Mouse (Mus musculus) hindbrain, embryonic 13.5 days (tissue): Measurements from ENCODE around the gene Ugt1a7c. TPM values are rescaled to one million over a fixed set of nuclear protein-coding genes. Genes with fewer than 3 reads are reported as not detected.

Experiments used
- ATAC-seq: fragments of 200-750 bp; cut with Nextera tagmentation; 2 replicates; pipeline ENCODE4 v1.8.0; 2017; ENCODE audit warnings: moderate TSS enrichment; ENCODE audit not compliant: low FRiP score
- H3K27ac ChIP-seq: fragments of 300-500 bp; sonication (generic); 2 replicates; pipeline ENCODE4 v1.5.1; 2015; ENCODE audit warnings: inconsistent platforms, mild to moderate bottlenecking, moderate library complexity
- H3K27me3 ChIP-seq: fragments of 300-500 bp; sonication (generic); 2 replicates; pipeline ENCODE4 v1.6.1; 2015; ENCODE audit warnings: mild to moderate bottlenecking, inconsistent platforms
- H3K36me3 ChIP-seq: fragments of 300-500 bp; sonication (generic); 2 replicates; pipeline ENCODE4 v1.6.1; 2015; ENCODE audit warnings: mild to moderate bottlenecking, inconsistent platforms
- H3K4me1 ChIP-seq: fragments of 300-500 bp; sonication (generic); replicated peaks from 2 replicates; pipeline ENCODE4 v1.6.1; 2015; ENCODE audit warnings: inconsistent platforms
- H3K4me2 ChIP-seq: fragments of 300-500 bp; sonication (generic); 2 replicates; pipeline ENCODE4 v1.6.1; 2015; ENCODE audit warnings: inconsistent platforms, mild to moderate bottlenecking, moderate library complexity
- H3K4me3 ChIP-seq: fragments of 300-500 bp; sonication (generic); 2 replicates; pipeline ENCODE4 v1.5.1; 2015; ENCODE audit warnings: mild to moderate bottlenecking, inconsistent platforms
- H3K9ac ChIP-seq: fragments of 300-500 bp; sonication (generic); 2 replicates; pipeline ENCODE4 v1.6.1; 2015; ENCODE audit warnings: mild to moderate bottlenecking, inconsistent platforms
- H3K9me3 ChIP-seq: fragments of 300-500 bp; sonication (generic); 2 replicates; pipeline ENCODE4 v1.6.1; 2016; ENCODE audit warnings: inconsistent platforms
- WGBS: fragments of 180-500 bp; shearing (Covaris S2); methylation state at CpG from one replicate; pipeline ENCODE4 v1.1.7; 2015; 5-methylcytosine and 5-hydroxymethylcytosine counted together
- polyA plus RNA-seq: library from polyadenylated mRNA; unstranded; fragments of >200 nt; fragmentation: Nextera tagmentation; extraction: Ambion mirVana; gene quantifications from 2 replicates; pipeline ENCODE4 v1.2.1, GENCODE M21; 2015

Ugt1a7c gene
- polyA plus RNA-seq, 1 experiment from 2014 or later: 2.1 TPM

GRCm38 (mm10) chr1:88263778-88264177, 168.9 kb downstream of the Ugt1a7c start:
- no peak overlapping the region for H3K9ac ChIP-seq
- H3K4me3 ChIP-seq: no peak overlapping the region
- peaks cover 18% of the 10 kb centered on the region for H3K4me1 ChIP-seq
- 92% methylated on average over 5 of the region's 5 CpGs for WGBS
- H3K9me3 ChIP-seq: no peaks in the 10 kb centered on the region
- H3K4me2 ChIP-seq: no peak overlapping the region
- H3K27ac ChIP-seq: no peak overlapping the region
- ATAC-seq: no peak
- no peaks in the 10 kb centered on the region for H3K27me3 ChIP-seq
- H3K36me3 ChIP-seq: peaks cover 96% of the 10 kb centered on the region

- 92% methylated on average over 7 of the region's 7 CpGs for WGBS
Measured at GRCm38 (mm10) chr1:88264237-88264868, 169.5 kb downstream of the Ugt1a7c start.

GRCm38 (mm10) chr1:88264869-88265240, 170.0 kb downstream of the Ugt1a7c start:
- peaks cover 100% of the 10 kb centered on the region for H3K36me3 ChIP-seq
- no peaks in the 10 kb centered on the region for H3K27me3 ChIP-seq
- no peak overlapping the region for H3K4me2 ChIP-seq
- H3K9me3 ChIP-seq: no peaks in the 10 kb centered on the region
- H3K27ac ChIP-seq: no peak overlapping the region
- WGBS: 78% methylated on average over 4 of the region's 4 CpGs
- H3K4me3 ChIP-seq: no peak overlapping the region
- no peak overlapping the region for H3K9ac ChIP-seq
- H3K4me1 ChIP-seq: peaks cover 10% of the 10 kb centered on the region
- no peak for ATAC-seq

More at GRCm38 (mm10) chr1:88264237-88264868, 169.5 kb downstream of the Ugt1a7c start:
- H3K27me3 ChIP-seq: no peaks in the 10 kb centered on the region
- no peak overlapping the region for H3K4me2 ChIP-seq
- H3K9ac ChIP-seq: no peak overlapping the region
- no peaks in the 10 kb centered on the region for H3K9me3 ChIP-seq
- H3K4me3 ChIP-seq: no peak overlapping the region
- H3K4me1 ChIP-seq: peaks cover 15% of the 10 kb centered on the region
- no peak for ATAC-seq
- H3K36me3 ChIP-seq: peaks cover 100% of the 10 kb centered on the region
- H3K27ac ChIP-seq: no peak overlapping the region

GRCm38 (mm10) chr1:88266123-88266522, 171.3 kb downstream of the Ugt1a7c start:
- Histone ChIP-seq H3K9me3 (no peaks in the 10 kb centered on the region), H3K36me3 (peaks cover 90% of the 10 kb centered on the region), H3K4me3 (no peak overlapping the region), H3K9ac (no peak overlapping the region), H3K27me3 (no peaks in the 10 kb centered on the region), H3K27ac (no peak overlapping the region), H3K4me1 (peaks cover 5% of the 10 kb centered on the region), H3K4me2 (no peak overlapping the region)
- WGBS: 91% methylated on average over 13 of the region's 13 CpGs
- no peak for ATAC-seq

- no peak overlapping the region for H3K9ac ChIP-seq
- no peak overlapping the region for H3K4me3 ChIP-seq
- no peak overlapping the region for H3K4me2 ChIP-seq
- no peak overlapping the region for H3K27ac ChIP-seq
- no peaks in the 10 kb centered on the region for H3K27me3 ChIP-seq
- H3K9me3 ChIP-seq: no peaks in the 10 kb centered on the region
- H3K4me1 ChIP-seq: peaks cover 2% of the 10 kb centered on the region; the same call in 1 of the 2 replicates
- no peak for ATAC-seq
- WGBS: 95% methylated on average over 6 of the region's 6 CpGs
- H3K36me3 ChIP-seq: peaks cover 86% of the 10 kb centered on the region
Measured at GRCm38 (mm10) chr1:88267489-88267888, 172.6 kb downstream of the Ugt1a7c start.

GRCm38 (mm10) chr1:88268070-88268469, 173.2 kb downstream of the Ugt1a7c start:
- 89% methylated on average over 6 of the region's 6 CpGs for WGBS
- Histone ChIP-seq H3K27ac (no peak overlapping the region), H3K27me3 (no peaks in the 10 kb centered on the region), H3K9me3 (no peaks in the 10 kb centered on the region), H3K36me3 (peaks cover 85% of the 10 kb centered on the region), H3K4me3 (no peak overlapping the region), H3K9ac (no peak overlapping the region), H3K4me1 (no peaks in the 10 kb centered on the region), H3K4me2 (no peak overlapping the region)
- no peak for ATAC-seq

Other genes starting within 250 kb of the Ugt1a7c start
- gene Dgkd, start 241.8 kb upstream of the Ugt1a7c start, polyA plus RNA-seq: 42.7 and 44.7 TPM in 2 replicates
- 26.5 and 26.6 TPM in 2 replicates for gene Usp40, start 86.5 kb upstream of the Ugt1a7c start, polyA plus RNA-seq
- gene Ugt1a10, start 39.7 kb upstream of the Ugt1a7c start, polyA plus RNA-seq: not detected in 2 replicates
- gene Ugt1a9, start 24.3 kb upstream of the Ugt1a7c start, polyA plus RNA-seq: not detected in 2 replicates
- gene Ugt1a8, start 7.2 kb upstream of the Ugt1a7c start, polyA plus RNA-seq: not detected in 2 replicates
- gene Ugt1a6b, start 8.2 kb downstream of the Ugt1a7c start, polyA plus RNA-seq: 0.54 and 2.2 TPM in 2 replicates
- gene Ugt1a6a, start 39.7 kb downstream of the Ugt1a7c start, polyA plus RNA-seq: 2.3 and 3.4 TPM in 2 replicates
- gene Ugt1a5, start 71.0 kb downstream of the Ugt1a7c start, polyA plus RNA-seq: not detected in 2 replicates
- gene Ugt1a2, start 105.5 kb downstream of the Ugt1a7c start, polyA plus RNA-seq: not detected in 2 replicates
- 15.6 and 15.8 TPM in 2 replicates for gene Dnajb3, start 110.7 kb downstream of the Ugt1a7c start, polyA plus RNA-seq
- not detected in 2 replicates for gene Ugt1a1, start 116.9 kb downstream of the Ugt1a7c start, polyA plus RNA-seq
- 0.66 and 0.79 TPM in 2 replicates for gene Mroh2a, start 131.9 kb downstream of the Ugt1a7c start, polyA plus RNA-seq
- 82.0 and 82.8 TPM in 2 replicates for gene Hjurp, start 182.6 kb downstream of the Ugt1a7c start, polyA plus RNA-seq
- 0.04 TPM in 1 of 2 replicates, not detected in the other for gene Trpm8, start 182.6 kb downstream of the Ugt1a7c start, polyA plus RNA-seq